Mouse (Mus musculus): ENCODE measurements around the gene Tango6.

DNA sequence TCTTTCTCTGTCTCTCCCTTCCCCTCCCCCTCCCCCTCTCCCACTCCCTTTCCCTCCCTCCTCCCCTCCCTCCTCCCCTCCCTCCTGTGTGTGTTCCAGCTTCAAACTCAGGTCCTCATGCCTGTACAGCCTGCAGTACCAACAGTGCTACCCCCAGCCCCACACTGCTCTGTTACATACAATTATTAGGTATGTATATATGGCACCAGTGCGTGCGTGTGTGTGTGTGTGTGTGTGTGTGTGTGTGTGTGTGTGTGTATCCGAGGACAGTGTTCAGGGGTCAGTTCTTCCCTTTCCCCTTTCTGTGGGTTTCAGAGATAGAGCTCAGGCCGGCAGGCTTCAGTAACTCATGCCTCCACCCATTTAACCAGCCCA is 134.3 kb downstream of the Tango6 start:
- TF ChIP-seq POLR2A (IDR thresholded peaks at IDR 0.05; ENCODE audit: low read depth, low read length) (no peak), CTCF (IDR thresholded peaks at IDR 0.05; ENCODE audit: extremely low read depth, insufficient read depth, insufficient read length, insufficient replicate concordance) (no peak)
